Mouse (Mus musculus): Measurements from ENCODE around the gene 4930442H23Rik.
"Not testable (repeated sequence)": the region's sequence is repeated elsewhere in the genome, so short reads cannot be mapped to it uniquely, and the experiment has no call there.

Gene 4930442H23Rik

DNA sequence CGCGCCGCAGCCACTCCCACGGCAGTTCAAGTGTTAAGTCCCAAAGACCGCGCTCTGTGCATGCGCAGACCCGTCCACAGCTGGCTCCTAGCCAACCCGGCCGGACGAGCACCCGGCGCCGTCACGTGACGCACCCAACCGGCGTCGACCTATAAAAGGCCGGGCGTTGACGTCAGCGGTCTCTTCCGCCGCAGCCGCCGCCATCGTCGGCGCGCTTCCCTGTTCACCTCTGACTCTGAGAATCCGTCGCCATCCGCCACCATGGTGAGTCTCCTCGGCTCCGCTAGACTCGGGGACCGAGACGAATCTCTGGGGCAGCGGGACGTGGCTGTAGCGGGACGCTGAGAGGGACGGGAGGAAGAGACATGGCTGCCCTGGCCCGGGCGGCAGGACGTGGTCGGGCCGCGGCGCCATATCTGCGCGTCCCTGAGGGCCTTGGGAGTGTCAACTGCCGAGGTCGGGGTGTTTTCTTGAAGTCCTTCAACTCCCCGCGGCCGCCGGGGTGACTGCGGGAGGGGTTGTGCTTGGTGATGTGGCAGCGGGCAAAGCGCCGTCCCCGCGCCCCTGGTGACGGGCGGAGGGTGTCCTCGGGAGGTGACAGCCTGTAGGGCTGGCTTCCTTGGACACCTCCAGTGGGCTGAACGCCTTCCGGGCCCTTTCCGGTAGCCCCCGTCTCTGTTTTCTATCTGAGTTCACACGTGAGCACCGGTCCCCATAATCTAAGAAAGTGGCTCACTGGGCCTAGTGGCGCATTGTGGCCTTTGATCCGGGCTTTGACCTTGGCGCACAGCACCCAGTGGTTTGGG, 7.0 kb downstream of the 4930442H23Rik start, which contains the start of gene Eef2:
TSS of gene Eef2 (plus strand) at position 166 of the 806 bp plus-strand sequence.
- DNase-seq, result peak; percentile 99

DNA sequence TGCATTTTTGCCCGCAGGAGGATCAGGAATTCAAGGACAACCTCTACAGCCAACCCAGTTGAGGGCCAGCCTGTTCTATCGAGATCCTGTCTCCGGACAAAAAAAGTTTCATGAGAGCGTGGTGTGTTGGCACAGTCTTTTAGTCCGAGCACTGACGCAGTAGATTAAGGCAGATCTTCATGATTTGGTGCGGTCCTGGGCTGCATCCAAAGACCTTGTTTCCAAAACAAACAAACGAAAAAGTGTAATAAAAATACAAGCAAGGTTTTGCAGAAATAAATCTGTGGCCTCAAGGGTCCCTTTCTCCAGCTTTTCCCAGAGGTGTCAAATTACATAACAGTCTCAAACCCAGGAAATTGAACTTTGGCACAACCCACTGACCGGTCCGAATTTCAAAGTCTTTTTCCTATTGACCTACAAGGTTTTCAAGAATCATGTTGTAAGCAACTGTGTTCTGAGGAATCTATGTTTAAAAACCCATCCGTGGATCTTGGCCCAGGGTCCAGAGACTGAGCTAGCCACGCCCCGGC, 7.6 kb downstream of the 4930442H23Rik start:
- DNase-seq, result no peak

DNA sequence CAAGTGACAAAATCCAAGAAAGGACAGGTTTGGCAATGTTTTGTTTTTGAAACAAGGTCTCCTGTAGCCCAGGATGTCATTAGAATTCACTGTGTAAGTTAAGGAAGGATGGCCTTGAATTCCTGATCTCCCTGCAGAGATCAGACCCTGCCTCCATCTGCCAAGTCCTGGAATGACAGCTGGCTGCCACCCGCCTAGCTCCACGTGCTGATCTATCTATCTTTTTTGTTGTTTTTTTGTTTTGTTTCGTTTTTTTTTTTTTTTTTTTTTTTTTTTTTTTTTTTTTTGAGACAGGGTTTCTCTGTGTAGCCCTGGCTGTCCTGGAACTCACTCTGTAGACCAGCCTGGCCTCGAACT, 8.3 kb downstream of the 4930442H23Rik start:
- DNase-seq, result not testable (repeated sequence)

DNA sequence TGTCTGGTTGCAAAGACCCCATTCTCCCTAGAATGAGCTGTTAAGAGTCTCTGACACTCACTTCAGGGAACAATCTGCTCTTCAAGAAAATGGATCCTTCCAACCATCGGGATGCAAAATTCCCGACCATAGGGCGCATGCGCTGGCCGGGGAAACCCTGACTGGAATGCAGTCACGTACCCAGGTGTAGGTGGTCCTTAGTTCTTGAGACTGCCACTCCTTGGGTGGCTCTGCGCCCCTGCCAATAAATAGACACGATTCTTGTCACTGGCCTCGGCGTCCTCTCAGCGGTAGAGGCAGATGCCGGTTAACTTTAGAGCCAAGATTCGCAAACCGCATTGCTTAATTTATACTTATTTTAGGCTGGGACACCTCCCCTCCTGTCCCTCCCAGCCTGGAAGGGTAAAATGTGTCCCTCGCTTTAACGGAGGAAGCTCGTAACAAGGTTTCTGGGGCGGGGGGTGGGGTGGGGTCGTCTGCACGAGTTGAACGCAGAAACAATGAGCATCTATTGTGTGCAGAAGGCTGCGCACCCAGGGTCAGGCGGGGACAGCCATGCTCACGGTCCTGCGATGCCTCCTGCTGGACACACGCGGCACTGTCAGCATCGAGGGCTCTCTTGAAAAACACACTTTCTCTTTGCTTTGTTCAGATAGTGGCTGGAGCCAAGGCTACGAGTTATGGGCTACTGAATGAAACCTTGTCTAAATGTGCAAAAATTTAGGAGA, 8.9 kb downstream of the 4930442H23Rik start:
- peak; percentile 83 to 91 for DNase-seq

DNA sequence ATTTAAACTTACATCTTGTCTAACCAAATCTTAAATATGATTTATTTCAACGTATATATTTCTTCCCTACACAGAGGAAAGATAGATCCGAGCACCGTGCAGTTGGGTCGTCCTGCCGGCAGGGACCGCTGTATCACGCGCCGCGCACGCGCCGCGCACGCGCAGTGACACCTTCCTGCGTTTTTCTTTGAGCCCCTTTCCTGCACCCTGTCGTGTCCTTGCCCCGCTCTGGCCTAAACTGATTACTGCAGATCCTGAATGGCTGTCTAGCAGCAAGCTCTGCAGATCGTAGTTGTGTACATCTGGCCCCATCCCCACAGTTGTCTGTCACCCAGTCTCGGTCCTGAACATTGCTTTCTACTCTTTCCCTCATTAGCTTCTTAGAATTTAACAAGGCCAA, 10.5 kb downstream of the 4930442H23Rik start:
- peak; percentile 74 to 80 for DNase-seq

DNA sequence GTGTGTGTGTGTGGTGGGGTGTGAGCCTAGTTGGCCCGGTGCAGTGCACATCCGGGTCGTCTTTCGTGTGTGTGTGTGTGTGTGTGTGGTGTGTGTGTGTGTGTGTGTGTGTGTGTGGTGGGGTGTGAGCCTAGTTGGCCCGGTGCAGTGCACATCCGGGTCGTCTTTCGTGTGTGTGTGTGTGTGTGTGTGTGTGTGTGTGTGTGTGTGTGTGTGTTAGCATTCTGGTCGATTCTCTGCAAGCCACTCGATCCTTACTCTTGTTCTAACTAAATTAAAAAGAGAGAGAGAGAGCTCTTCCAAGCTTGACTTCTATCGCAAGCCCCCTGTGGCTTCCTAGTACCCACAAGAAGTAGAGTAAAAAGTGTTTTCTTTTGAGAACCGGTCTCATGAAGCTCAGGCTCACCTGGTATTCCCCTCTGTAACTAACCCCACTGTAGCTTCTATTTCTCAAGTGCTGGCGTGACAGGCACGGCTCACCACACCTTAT, 14.2 kb downstream of the 4930442H23Rik start:
- DNase-seq, result not testable (repeated sequence)

DNA sequence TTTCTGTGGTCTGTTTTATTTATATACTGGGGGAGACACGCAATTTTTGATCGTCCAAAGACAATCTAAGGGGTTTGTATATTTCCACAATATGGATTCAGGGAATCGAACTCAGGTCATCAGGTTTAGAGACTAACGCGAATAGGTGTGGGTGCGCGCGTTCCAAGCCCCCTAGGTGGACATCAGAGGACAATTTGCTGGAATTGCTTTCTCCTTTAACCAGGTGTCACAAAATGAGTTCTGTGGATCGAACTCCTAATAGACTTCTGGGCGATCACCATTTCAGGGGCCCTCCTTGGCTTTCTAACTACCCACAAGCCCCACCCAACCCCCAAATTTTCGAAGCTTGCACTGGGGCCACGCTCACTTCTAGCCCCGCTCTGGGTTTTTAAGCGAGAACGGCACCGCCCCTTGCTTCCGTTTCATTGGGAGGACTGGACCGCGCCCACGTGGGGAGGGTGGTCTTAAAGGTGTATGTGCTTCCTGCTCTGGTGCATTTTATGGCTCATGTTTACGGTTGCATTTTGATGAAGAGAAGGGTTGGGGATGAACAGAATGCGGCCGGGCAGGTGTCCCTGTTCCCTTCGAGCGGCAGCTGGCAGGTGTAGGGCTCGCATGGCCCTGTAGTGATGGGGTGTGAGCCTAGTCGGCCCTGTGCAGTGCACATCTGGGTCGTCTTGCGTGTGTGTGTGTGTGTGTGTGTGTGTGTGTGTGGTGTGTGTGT, 15.0 kb downstream of the 4930442H23Rik start:
- DNase-seq, result peak; percentile 88 to 90

DNA sequence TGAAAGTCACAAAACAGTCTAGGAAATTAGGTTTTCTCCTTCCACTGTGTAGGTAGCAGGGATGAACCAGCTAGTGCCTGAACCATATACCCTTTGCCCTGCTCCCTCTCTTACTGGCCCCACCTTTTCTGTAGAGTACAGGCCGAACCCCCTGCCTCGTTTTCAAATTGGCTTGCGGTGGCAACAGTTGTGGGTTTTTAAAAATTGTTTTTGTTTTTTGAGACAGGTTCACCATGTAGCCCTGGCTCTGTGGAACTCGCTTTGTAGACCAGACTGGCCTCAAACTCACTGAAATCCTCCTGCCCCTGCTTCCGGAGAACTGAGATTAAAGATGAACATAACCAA, 15.6 kb downstream of the 4930442H23Rik start:
- no peak for DNase-seq

DNA sequence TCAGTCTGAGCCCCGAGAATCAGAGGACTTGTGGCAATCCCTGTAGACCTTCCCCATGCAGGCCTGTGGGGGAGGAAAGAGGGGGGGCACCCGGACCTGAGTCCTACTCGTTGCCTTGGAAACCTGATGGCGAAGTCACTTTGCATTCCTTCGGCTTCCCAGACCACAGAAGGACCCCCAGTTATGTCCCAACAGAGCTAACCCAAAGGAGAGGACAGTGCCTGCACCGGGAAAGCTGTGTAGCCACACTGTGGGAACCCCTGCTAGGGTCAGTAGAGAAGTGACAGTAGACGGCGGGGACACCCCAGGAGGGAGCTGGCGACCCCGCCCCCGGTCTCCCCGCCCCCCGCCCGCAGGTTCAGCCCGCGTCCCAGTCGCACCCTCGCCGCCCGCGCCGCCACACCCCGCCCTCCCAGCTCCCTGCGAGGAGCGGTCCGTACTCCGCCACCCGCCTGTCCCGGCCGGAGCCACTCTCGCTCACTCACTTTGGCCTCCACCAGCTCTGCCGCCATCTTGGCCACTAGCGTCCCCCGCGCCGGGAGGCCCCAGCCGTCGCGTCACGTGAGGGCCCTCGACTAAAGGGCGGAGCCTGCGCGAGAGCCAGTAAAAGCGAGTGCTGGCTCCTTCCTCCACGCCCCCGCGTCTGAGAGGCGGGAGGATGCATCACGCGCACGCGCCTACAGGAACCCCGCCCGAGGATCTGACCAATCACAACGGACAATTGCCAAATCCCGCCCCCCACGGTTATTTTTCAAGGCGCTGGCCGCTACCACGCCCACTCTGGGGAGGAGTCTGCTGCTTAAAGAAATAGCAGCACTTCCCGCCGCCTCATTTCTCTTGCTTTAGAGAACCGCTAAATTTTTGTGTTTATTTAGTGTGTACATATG, 16.2 kb downstream of the 4930442H23Rik start, which contains the start of gene Pias4:
TSS of gene Pias4 (minus strand) at position 724 of the 887 bp plus-strand sequence.
- DNase-seq, result peak; percentile 100

DNA sequence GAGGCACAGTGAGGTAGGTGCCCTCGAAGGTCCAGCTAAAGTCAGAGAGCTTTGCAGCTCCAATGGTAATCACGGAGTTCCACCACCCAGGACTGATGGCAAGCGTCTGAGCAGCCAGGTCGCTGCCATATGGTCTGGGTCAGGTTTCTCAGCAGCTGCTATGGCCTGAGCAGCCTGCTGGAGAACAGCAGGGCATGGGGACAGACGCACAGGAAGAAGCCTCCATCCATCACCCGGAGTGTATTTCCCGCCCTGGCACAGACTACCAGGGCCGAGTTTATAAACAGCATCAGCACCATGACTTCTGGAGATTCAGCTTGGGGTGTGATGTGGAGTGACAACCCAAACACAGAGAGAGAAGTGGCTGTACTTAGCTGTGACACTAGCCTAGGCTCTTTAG, 18.5 kb downstream of the 4930442H23Rik start:
- DNase-seq, result no peak

DNA sequence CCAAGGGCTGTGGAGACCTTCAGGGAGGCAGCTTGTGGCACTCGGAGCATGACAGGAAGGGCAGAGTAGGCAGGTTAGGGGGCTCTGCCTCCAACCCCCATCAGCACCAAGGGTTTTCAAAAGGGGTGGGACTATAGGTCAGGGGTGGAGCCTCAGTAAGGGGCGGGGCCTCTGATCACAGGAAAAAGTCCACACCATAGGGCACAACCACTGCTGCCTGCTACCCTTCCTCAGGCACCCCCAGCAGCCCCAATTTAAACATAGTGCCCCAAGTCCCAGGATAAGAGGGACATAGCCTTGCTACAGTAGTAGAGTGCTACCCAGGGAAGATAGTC, 21.4 kb downstream of the 4930442H23Rik start:
- DNase-seq, result no peak

DNA sequence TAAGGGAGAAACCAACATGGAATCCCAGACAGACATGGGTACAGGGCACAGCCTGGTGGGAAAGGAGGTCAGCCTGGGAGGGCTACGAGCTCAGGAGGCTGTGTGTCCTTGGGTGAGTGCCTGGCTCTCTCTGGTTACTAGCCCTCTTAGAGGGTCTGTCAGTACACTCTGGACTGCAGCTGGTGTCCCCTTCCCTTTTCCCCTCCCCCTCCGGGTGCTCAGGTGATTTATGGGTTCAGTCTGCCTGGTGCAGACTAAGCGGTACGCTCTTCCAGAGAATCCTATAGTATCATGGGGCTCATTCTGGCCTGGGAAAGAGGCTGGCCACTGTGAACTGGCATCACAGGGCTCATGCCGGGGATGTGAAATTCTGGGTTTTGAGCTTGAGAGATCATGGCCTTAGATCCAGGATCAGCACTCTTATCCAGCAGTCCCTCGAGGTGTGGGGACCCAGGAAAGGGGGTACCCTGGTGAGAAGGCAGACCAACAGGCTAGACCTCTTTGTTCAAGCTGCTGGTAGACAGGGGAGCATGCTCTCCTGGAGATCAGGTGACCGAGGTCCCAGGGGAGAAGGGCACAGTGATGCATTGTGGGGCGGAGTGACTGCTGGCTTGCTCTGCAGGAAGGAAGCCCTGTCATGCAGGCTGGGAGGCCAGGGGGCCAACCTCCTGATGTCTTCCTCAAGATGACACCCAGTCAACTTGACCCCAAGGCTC, 21.9 kb downstream of the 4930442H23Rik start:
- peak; percentile 63 to 64 for DNase-seq

DNA sequence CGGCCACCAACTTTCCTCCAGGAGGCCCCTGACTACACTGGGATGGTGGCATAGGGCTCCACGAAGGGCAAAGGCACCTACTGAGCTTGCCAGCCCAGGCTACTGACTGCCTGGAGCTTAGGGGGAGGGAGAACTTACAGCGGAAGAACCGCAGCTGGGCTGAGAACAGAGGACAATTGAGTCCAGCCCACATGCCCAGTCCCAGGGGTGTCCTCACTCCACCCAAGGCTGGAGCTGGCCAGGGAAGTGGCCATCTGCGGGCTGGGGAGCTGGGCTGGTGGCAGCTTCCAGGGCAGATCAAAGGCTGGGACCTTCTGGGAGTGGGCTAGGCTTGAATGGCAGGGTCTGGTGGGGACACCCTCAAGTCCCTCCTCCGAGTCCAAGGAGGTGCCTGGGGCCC, 28.9 kb downstream of the 4930442H23Rik start:
- no peak for DNase-seq

DNA sequence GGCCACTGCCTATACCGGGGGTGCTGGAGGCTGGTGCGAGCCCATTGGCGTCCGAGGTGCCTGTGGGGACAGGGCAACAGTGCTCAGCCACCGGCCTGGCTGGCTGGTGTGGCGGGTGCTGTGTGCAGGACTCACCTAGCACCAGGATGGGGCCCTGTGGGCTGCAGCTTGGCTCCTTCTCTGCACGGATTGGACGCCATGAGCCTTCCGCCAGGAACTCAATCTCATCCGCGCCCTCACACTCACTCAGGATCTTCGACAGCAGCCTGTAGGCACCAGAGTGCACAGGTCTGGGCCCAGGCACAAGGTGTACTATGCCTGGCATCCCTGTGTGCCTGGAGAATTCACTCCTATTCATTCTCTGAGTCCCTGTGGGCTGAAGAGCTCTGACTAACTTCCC, 29.3 kb downstream of the 4930442H23Rik start:
- DNase-seq, result no peak

DNA sequence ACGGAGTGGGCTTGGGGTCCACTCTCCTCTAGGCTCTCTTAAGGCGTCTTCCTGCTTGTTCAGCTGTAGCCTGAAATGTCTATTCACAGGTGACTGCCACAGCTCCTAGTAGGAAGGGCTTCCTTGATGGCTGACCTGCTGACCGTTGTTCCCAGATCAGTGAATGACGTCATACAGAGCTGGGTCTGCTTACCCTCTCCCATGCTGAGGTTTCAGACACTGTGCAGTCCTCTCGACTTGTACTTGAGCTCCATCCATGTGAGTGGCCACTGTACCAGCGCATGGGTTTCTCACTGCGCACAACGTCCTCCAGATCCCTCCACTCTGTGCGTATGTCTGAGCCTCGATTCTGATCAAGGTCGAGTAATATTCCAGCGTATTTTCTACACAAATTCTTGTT, 31.0 kb downstream of the 4930442H23Rik start:
- DNase-seq, result no peak

DNA sequence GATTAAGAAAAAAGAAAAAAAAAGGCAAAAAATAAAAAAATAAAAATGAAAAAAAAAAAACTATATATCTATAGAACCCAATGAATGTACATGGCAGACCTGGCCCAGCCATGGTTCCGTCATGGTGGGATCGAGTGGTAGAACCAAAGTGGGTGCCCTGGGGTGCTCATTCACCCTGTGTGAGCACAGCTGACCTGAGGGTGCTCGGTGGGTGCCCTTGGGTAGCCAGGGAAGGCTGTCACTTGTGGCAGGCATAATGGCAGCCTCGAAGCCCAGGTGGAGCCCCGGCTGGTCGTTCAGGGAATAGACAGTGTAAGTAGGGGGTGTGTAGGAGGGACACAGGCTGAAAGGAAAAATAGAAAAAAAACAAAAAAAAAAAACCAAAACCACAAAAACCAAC, 32.4 kb downstream of the 4930442H23Rik start:
- no peak for DNase-seq

DNA sequence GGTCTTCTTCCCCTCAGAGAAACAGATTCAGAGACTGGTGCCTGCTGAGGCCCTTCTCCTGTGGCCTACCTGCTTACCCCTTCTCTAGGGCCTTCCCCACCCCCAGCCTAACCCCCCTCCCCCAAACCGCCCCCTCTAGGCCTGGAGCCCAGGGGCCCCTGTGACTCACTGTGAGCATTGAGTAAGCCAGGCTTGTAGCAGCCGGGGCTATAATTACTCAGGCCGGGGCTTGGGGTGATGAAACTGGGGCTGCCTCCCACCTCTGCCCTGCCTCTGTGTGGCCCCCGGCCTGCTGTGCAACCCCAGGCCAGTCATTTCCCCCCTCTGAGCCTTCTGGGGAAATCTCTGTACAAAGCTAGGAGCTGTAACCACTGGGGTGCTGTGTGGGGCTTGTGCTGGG, 37.4 kb downstream of the 4930442H23Rik start:
- DNase-seq, result no peak

DNA sequence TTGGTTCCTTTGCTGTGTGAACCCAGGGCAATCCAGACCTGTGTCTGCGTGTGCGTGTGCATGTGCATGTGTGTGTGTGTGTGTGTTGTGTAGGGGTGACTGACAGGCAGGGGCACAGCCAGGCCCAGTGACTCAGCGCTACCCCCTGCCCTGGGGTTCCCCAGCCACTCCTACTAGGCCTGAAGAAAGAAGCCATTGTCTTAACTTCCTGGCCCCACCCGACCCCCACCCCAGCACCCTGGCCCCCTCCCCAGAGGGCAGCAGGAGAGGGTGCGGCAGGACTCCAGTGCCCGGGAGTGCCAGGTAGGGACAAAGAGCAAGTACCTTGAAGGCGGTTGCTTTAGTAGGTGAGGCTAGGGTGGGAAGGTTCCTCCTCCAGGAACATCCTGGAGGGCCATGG, 37.9 kb downstream of the 4930442H23Rik start:
- no peak for DNase-seq

DNA sequence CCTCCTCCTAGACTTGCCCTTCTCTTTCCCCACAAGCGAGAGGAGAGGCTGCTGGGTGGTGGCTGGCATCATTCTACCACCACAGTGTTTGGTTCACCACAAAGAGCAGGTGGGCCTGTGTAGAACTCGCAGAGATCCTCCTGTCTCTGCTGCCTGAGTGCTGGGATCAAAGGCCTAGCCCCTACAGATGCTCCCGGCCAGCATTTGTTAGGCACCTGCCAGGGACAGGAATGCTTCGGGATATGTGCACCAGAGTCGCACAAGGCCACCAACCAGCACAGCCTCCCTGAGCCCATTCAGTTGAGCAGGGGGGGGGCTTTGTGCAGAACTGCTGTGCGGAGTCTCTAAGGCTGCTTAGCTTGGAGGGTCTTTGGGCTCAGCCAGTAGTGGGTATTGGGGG, 38.3 kb downstream of the 4930442H23Rik start:
- no peak for DNase-seq

DNA sequence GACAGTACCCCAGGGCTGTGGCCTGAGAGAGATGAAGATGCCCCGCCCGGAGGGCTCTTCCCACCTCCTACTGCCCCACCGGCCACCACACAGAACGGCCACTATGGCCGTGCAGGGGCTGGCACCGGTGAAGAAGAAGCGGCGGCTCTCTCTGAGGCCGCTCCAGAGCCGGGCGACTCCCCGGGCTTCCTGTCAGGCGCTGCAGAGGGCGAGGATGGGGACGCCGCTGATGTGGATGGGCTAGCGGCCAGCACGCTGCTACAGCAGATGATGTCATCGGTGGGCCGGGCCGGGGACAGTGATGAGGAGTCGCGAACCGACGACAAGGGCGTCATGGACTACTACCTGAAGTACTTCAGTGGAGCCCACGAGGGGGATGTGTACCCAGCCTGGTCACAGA, 39.0 kb downstream of the 4930442H23Rik start:
- DNase-seq, result no peak

DNA sequence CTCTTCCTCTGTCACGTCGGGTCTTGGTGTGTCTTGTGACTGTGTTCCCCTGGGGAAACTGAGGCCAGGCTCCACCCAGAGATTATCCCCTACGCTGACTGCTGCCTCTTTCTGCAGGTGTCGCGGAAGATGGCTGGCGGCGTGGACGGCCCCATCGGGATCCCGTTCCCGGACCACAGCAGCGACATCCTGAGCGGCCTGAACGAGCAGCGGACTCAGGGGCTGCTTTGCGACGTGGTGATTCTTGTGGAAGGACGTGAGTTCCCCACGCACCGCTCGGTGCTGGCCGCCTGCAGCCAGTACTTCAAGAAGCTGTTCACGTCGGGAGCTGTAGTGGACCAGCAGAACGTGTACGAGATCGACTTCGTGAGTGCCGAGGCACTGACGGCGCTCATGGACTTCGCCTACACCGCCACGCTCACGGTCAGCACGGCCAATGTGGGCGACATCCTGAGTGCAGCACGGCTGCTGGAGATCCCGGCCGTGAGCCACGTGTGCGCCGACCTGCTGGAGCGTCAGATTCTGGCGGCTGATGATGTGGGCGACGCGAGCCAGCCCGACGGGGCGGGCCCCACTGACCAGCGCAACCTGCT, 39.7 kb downstream of the 4930442H23Rik start:
- no peak for DNase-seq

All from kidney, adult 8-10 months (tissue).